Mouse (Mus musculus): ENCODE measurements around the gene Dusp14. TPM values are rescaled to one million over a fixed set of nuclear protein-coding genes. Genes with fewer than 3 reads are reported as not detected.

The Dusp14 gene
- polyA plus RNA-seq, 1 experiment from 2014 or later = 30.2 TPM

GRCm38 (mm10) chr11:84063631-84064209 is 5.3 kb downstream of the Dusp14 start:
- H3K4me2 ChIP-seq = no peak overlapping the region
- H3K4me3 ChIP-seq (replicated peaks) = no peak overlapping the region
- no peaks in the 10 kb centered on the region for H3K9me3 ChIP-seq (replicated peaks)
- no peak overlapping the region for H3K9ac ChIP-seq
- 83% methylated on average over 3 of the region's 3 CpGs for whole genome bisulfite sequencing
- H3K27ac ChIP-seq = no peak overlapping the region
- H3K27me3 ChIP-seq = peaks cover 21% of the 10 kb centered on the region
- H3K4me1 ChIP-seq = peaks cover 38% of the 10 kb centered on the region
- no peak for ATAC-seq (replicated peaks; ENCODE audit: low FRiP score)
- H3K36me3 ChIP-seq = no peaks in the 10 kb centered on the region

- Histone ChIP-seq H3K36me3 (no peaks in the 10 kb centered on the region), H3K9me3 (replicated peaks) (no peaks in the 10 kb centered on the region), H3K4me3 (replicated peaks) (no peak overlapping the region), H3K9ac (no peak overlapping the region), H3K27ac (no peak overlapping the region), H3K27me3 (peaks cover 19% of the 10 kb centered on the region), H3K4me2 (no peak overlapping the region), H3K4me1 (peaks cover 33% of the 10 kb centered on the region)
- WGBS = 20% methylated on average over 2 of the region's 2 CpGs
- ATAC-seq (replicated peaks; ENCODE audit: low FRiP score) = no peak; the same call in 1 of the 2 replicates
Observed at GRCm38 (mm10) chr11:84062805-84063204, 6.3 kb downstream of the Dusp14 start.

GRCm38 (mm10) chr11:84061881-84062280 is 7.2 kb downstream of the Dusp14 start:
- WGBS = 87% methylated on average over 2 of the region's 2 CpGs
- Histone ChIP-seq H3K4me1 (peaks cover 24% of the 10 kb centered on the region), H3K9me3 (replicated peaks) (no peaks in the 10 kb centered on the region), H3K4me3 (replicated peaks) (no peak overlapping the region), H3K4me2 (no peak overlapping the region), H3K9ac (no peak overlapping the region), H3K27me3 (peaks cover 13% of the 10 kb centered on the region; the same call in 1 of the 2 replicates), H3K27ac (no peak overlapping the region), H3K36me3 (no peaks in the 10 kb centered on the region)
- ATAC-seq (replicated peaks; ENCODE audit: low FRiP score) = no peak

- Histone ChIP-seq H3K27me3 (0 out of 2 replicates have a peak, but pooled peaks cover 2% of the 10 kb centered on the region), H3K9me3 (replicated peaks) (no peaks in the 10 kb centered on the region), H3K4me3 (replicated peaks) (no peak overlapping the region), H3K36me3 (no peaks in the 10 kb centered on the region), H3K4me1 (peaks cover 13% of the 10 kb centered on the region), H3K9ac (no peak overlapping the region), H3K27ac (no peak overlapping the region), H3K4me2 (no peak overlapping the region)
- WGBS = 39% methylated on average over 6 of the region's 6 CpGs
- ATAC-seq (replicated peaks; ENCODE audit: low FRiP score) = no peak
Observed at GRCm38 (mm10) chr11:84060635-84061034, 8.4 kb downstream of the Dusp14 start.

- H3K4me1 ChIP-seq = peaks cover 10% of the 10 kb centered on the region; the same call in 1 of the 2 replicates
- H3K9me3 ChIP-seq (replicated peaks) = no peaks in the 10 kb centered on the region
- no peaks in the 10 kb centered on the region for H3K27me3 ChIP-seq
- no peak for ATAC-seq (replicated peaks; ENCODE audit: low FRiP score)
- no peak overlapping the region for H3K4me2 ChIP-seq
- no peak overlapping the region for H3K27ac ChIP-seq
- 88% methylated on average over 2 of the region's 2 CpGs for WGBS
- no peak overlapping the region for H3K9ac ChIP-seq
- no peaks in the 10 kb centered on the region for H3K36me3 ChIP-seq
- H3K4me3 ChIP-seq (replicated peaks) = no peak overlapping the region
Observed at GRCm38 (mm10) chr11:84059784-84060183, 9.3 kb downstream of the Dusp14 start.

- no peak overlapping the region for H3K4me3 ChIP-seq (replicated peaks)
- no peak overlapping the region for H3K4me2 ChIP-seq
- H3K9me3 ChIP-seq (replicated peaks) = no peaks in the 10 kb centered on the region
- H3K27ac ChIP-seq = no peak overlapping the region
- H3K36me3 ChIP-seq = no peaks in the 10 kb centered on the region
- peaks cover 5% of the 10 kb centered on the region; the same call in 1 of the 2 replicates for H3K4me1 ChIP-seq
- no peaks in the 10 kb centered on the region for H3K27me3 ChIP-seq
- 92% methylated on average over 2 of the region's 2 CpGs for WGBS
- no peak for ATAC-seq (replicated peaks; ENCODE audit: low FRiP score)
- H3K9ac ChIP-seq = no peak overlapping the region
Observed at GRCm38 (mm10) chr11:84057418-84057817, 11.6 kb downstream of the Dusp14 start.

GRCm38 (mm10) chr11:84053524-84054163 is 15.4 kb downstream of the Dusp14 start:
- WGBS = 78% methylated on average over 10 of the region's 10 CpGs
- no peak overlapping the region for H3K4me2 ChIP-seq
- H3K9me3 ChIP-seq (replicated peaks) = no peaks in the 10 kb centered on the region
- ATAC-seq (replicated peaks; ENCODE audit: low FRiP score) = no peak
- H3K4me3 ChIP-seq (replicated peaks) = no peak overlapping the region
- H3K27ac ChIP-seq = no peak overlapping the region
- H3K4me1 ChIP-seq = no peaks in the 10 kb centered on the region
- H3K36me3 ChIP-seq = no peaks in the 10 kb centered on the region
- no peaks in the 10 kb centered on the region for H3K27me3 ChIP-seq
- no peak overlapping the region for H3K9ac ChIP-seq

- H3K9me3 ChIP-seq (replicated peaks) = no peaks in the 10 kb centered on the region
- H3K9ac ChIP-seq = no peak overlapping the region
- no peak overlapping the region for H3K4me2 ChIP-seq
- no peak for ATAC-seq (replicated peaks; ENCODE audit: low FRiP score)
- H3K36me3 ChIP-seq = no peaks in the 10 kb centered on the region
- no peak overlapping the region for H3K27ac ChIP-seq
- no peaks in the 10 kb centered on the region for H3K4me1 ChIP-seq
- H3K27me3 ChIP-seq = no peaks in the 10 kb centered on the region
- WGBS = 91% methylated on average over 7 of the region's 7 CpGs
- H3K4me3 ChIP-seq (replicated peaks) = no peak overlapping the region
Observed at GRCm38 (mm10) chr11:84053055-84053454, 16.0 kb downstream of the Dusp14 start.

- Histone ChIP-seq H3K4me3 (replicated peaks) (no peak overlapping the region), H3K27ac (no peak overlapping the region), H3K4me2 (no peak overlapping the region), H3K27me3 (no peaks in the 10 kb centered on the region), H3K9ac (no peak overlapping the region), H3K4me1 (no peaks in the 10 kb centered on the region), H3K9me3 (replicated peaks) (no peaks in the 10 kb centered on the region), H3K36me3 (no peaks in the 10 kb centered on the region)
- no peak for ATAC-seq (replicated peaks; ENCODE audit: low FRiP score)
- 69% methylated on average over 10 of the region's 10 CpGs for WGBS
Observed at GRCm38 (mm10) chr11:84048411-84048810, 20.6 kb downstream of the Dusp14 start.

- Histone ChIP-seq H3K36me3 (no peaks in the 10 kb centered on the region), H3K27ac (no peak overlapping the region), H3K27me3 (no peaks in the 10 kb centered on the region), H3K9ac (no peak overlapping the region), H3K4me3 (replicated peaks) (no peak overlapping the region), H3K4me1 (no peaks in the 10 kb centered on the region), H3K4me2 (no peak overlapping the region), H3K9me3 (replicated peaks) (no peaks in the 10 kb centered on the region)
- no peak for ATAC-seq (replicated peaks; ENCODE audit: low FRiP score)
- WGBS = 69% methylated on average over 4 of the region's 4 CpGs
Observed at GRCm38 (mm10) chr11:84047270-84047669, 21.8 kb downstream of the Dusp14 start.

- H3K27me3 ChIP-seq = no peaks in the 10 kb centered on the region
- no peak overlapping the region for H3K4me3 ChIP-seq (replicated peaks)
- ATAC-seq (replicated peaks; ENCODE audit: low FRiP score) = no peak
- WGBS = 41% methylated on average over 1 of the region's 1 CpGs
- H3K4me2 ChIP-seq = no peak overlapping the region
- H3K9ac ChIP-seq = no peak overlapping the region
- no peaks in the 10 kb centered on the region for H3K9me3 ChIP-seq (replicated peaks)
- H3K27ac ChIP-seq = no peak overlapping the region
- peaks cover 18% of the 10 kb centered on the region for H3K36me3 ChIP-seq
- H3K4me1 ChIP-seq = no peaks in the 10 kb centered on the region
Observed at GRCm38 (mm10) chr11:84044988-84045387, 24.1 kb downstream of the Dusp14 start.

- ATAC-seq (replicated peaks; ENCODE audit: low FRiP score) = no peak
- no peak overlapping the region for H3K27ac ChIP-seq
- no peak overlapping the region for H3K4me2 ChIP-seq
- no peak overlapping the region for H3K4me3 ChIP-seq (replicated peaks)
- no peaks in the 10 kb centered on the region for H3K27me3 ChIP-seq
- H3K9me3 ChIP-seq (replicated peaks) = no peaks in the 10 kb centered on the region
- no peak overlapping the region for H3K9ac ChIP-seq
- 62% methylated on average over 14 of the region's 14 CpGs for WGBS
- peaks cover 22% of the 10 kb centered on the region for H3K36me3 ChIP-seq
- H3K4me1 ChIP-seq = no peaks in the 10 kb centered on the region
Observed at GRCm38 (mm10) chr11:84042808-84043762, 26.0 kb downstream of the Dusp14 start.

All from kidney, embryonic 15.5 days (tissue).